Mouse (Mus musculus): ENCODE results near the gene Ppox. TPM values are rescaled to one million over a fixed set of nuclear protein-coding genes. Genes with fewer than 3 reads are reported as not detected.
"Not testable (repeated sequence)": the region's sequence is repeated elsewhere in the genome, so short reads cannot be mapped to it uniquely, and the experiment has no call there.

The Ppox gene
- total RNA-seq, 2 experiments from 2014 or later, result 13.1 to 13.6 TPM

DNA sequence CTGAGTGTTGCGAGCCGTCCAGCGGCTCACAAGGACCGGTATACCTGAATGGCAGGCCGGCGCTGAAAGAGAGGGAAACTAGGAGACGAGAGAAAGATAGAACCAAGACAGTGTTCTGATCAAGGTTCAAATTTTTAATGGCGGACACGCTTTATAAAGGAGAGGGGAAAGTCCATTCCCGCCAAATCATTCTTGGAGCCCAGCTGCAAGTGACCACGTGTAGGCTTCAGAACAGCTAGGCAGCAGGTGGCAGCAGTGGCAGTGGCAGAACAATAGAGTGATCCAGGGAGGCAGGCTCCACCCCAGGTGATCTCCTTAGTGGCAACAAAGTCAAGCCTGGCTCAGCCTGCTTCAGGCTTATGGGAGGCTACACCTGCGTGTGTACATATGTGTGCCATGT, 39.0 kb downstream of the Ppox start:
- DNase-seq, result not testable (repeated sequence)

DNA sequence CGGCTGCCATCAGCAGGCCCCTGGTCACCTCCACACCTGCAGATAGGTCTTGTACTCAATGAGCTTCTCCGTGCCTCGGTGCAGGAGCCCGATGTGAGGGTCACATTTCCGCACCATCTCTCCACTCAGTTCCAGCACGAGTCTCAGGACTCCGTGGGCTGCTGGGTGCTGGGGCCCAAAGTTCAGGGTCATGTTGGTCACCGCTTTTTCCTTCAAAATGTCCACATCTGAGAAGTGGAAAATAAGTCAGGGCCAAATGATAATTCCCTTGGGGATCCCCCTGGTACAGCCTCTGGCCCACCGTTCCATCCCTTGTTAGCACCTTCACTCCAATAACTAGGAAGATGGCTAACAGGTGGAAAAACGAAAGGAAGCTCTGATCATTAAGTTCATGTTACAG, 40.1 kb downstream of the Ppox start:
- DNase-seq, result no peak

DNA sequence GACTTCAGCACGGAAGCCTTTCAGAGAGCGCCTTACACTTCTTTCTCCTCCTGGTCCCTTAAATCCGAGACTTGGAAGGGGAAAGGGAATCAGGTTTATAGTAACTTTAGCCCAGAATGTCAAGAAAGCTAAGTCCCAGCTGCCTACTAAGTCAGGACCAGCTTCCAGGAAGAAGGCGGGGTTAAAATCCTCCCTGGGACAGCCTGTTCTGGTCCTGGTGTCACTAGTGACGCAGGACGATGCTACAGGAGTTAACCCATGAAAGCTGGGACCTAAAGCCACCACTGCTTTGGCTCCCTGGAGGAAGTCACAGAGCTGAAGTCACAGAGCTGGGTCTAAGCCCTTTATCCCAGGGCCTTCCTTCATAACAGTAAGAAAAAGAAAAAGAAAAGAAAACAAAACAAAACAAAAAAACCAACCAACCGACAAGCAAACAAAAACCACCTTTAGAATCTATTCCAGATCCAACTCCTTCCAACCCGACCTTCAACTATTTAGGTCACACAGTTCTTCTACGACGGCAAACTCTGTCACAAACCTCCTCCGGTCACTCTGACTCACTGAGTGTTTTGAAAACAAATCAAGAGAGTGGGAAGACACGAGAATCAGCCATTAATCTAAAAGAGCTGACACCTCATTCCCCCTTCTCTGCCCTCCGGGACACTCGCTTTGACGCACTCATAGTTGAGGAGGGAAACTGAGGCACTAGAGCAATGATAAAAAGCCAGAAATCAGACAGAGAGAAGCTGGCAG, 40.8 kb downstream of the Ppox start:
- peak; percentile 77 to 85 for DNase-seq

DNA sequence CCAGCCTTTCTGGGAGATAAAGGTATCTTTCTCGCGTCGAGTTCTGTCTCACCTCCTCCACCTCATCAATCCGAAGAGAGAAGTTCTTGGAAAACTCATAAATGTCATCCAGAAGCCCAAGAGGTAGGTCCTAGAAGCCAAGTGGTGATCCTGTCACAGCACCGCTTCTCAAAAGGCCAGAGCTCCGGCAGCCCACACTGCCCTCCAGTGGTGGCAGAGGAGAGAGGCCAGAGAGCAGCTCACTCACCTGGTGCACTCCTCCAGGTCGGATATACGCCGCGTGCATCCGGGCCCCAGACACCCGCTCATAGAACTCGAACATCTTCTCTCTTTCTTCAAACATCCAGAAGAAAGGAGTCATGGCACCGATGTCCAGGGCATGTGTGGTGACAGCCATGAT, 42.5 kb downstream of the Ppox start:
- peak; percentile 53 to 73 for DNase-seq

DNA sequence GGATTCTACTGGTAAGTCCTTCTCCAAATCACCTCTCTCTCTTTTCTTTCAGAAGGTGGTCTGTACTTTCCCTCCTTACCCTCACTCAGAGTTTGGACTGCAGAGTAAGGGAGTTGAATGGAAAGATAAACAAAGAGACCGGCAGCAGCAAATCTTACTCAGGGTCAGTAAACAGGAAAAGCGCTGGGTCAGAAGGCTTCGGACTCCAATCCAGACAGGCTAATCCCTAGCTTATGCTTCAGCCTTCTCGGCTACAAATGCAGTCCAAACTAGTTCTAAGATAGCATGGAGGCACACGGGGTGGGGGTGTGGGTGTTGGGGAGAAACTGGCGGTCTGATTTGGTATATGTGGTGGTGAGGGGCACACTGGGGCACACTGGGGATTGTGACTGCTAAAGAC, 43.5 kb downstream of the Ppox start:
- DNase-seq, result no peak

DNA sequence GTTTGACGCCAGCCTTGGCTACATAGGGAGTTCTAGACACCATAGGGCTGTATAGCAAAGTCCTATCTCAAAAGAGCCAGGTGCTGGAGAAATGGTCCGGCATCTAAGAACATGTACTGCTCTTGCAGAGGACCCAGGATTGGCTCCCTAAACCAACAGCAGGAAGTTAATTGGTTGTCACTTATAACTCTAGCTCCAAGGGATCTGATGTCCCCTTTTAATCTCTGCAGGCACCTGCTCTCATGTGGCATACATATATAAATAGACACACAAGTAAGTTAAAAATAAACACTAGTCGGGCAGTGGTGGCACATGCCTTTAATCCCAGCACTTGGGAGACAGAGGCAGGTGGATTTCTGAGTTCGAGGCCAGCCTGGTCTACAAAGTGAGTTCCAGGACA, 45.2 kb downstream of the Ppox start:
- peak in 1 of 2 experiments; percentile 47 for DNase-seq

DNA sequence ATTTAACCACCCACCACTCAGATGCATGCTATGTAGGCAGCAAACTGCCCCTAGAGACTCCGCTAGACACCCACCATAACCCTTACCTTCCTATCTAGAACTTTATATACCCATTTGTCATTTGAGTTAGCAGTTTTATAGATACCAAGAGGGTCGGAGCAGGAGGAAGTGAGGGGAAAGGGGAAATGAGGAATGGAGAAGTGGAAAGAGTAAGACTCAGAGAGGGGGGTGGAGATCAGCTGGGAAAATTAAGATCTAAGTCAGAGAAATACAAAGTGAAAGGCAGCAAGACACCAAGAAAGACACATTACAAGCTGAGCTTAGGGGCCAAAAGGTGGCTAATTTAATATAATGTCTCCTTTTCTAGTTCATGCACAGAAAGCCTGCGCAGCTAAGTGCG, 46.4 kb downstream of the Ppox start:
- no peak for DNase-seq

DNA sequence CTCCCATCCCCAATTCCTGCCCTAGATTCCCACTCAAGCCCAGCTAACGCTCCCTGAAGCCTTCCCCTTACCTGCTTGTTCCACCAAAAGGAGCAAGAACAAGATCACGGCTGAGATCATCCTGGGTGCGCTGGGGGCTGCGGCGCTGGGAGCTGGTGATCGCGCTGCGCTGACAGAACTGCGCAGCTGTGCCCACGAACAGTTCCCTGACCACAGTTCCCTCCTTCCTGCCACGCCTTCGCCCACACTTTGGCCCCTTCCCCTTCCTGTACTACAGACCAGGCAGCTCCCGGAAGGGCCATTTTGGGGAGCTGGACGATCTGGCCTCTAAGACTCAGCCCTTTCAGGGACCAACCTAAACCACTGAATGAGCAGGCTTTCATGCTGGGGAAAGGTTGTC, 46.9 kb downstream of the Ppox start, which contains the start of gene Fcer1g:
Fcer1g (minus strand) TSS at position 240 of the 400 bp plus-strand sequence.
- DNase-seq, result peak in 1 of 2 experiments; percentile 74

DNA sequence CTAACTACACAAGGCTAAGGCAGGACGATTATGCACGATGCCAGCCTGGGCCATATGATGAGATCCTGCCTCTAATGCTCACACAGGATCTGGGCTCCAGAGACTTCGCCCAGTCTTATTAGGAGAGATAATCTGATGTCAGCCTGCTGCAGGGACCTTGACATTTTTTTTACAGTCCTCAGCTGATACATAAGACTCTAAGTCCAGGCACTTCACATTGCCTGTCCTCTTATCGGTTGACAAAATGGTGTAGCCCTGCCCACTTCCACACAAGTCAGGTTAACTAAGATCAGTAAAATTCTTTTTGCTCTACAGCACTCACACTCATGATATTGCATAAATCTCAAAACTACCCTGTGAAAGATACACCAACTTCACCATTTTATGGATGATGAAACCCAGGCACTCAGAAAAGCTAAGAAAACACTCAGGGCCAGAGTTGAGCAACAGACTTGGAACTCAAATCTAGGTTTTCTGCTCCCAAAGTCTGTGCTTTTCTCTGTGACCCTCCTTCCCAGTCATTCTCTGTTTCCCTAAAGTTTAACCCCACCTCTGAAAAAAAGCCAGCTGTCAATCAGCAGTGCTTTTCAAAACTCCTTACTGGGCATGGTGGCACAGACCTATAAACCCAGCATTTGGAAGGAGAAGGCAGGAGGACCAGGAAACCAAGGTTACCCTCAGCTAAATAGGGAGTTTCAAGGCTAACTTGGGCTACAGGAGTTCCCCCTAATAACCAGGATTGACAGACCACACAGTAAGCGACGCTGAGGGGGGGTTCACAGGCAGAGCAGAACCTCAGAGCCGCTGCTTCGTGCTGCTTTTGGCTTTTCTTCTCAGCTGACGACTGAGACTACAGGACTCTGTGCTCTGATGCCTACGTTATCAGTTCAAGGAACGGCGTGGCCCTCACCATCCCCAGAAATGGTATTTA, 47.9 kb downstream of the Ppox start:
- peak in 1 of 2 experiments; percentile 38 for DNase-seq

DNA sequence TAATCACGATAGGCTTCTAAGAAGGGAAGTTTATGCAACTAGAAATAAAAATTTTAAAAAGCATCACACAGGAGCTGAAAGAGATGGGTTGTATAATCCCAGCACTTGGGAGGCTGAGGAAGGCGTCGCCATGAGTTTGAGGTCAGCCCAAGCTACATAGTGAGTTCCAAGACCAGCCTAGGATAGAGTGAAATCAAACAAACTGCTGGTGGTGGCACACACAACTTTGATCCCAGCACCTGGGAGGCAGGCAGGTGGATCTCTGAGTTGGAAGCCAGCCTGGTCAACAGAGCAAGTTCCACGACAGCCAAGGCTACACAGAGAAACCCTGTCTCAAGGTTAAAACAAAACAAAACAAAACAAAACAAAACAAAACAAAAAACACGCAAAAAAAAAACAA, 48.6 kb downstream of the Ppox start:
- DNase-seq, result no peak

DNA sequence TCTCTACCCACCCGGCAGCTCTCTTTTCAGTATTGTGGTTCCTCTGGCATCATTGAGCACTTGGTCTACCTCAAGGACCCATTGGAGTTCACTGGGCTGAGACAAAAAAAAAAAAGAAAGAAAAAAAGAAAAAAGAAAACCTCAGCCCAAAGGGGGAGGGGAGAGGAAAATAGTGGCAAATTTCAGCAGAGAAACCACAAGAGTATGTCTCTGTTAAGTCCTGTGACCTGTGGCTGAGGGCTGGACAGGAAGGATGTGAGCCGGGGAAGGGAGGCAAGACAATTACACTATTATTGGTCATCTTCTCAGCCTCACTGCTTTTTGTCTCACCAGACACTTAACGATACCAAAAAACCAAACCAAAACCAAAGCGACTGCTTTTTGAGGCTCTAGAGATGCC, 49.1 kb downstream of the Ppox start:
- DNase-seq, result no peak

DNA sequence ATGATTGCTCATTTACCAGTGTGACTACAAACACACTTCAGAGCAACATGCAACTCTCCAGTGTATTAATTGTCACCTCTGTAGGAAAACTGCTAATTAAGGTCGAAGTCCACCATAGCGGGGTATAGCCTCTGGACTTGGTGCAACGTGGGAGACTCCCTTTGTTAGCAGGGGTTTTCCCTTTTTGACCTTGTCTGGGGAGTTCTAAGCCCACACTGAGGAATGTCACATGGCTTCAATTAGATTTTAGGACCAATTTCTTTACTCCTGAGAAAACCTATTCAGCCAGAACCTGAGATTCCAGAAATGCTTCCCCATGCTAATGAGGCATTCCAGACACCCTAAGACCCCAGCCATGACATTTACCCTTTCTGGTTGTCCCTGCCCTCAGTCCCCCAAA, 50.8 kb downstream of the Ppox start:
- DNase-seq, result no peak

DNA sequence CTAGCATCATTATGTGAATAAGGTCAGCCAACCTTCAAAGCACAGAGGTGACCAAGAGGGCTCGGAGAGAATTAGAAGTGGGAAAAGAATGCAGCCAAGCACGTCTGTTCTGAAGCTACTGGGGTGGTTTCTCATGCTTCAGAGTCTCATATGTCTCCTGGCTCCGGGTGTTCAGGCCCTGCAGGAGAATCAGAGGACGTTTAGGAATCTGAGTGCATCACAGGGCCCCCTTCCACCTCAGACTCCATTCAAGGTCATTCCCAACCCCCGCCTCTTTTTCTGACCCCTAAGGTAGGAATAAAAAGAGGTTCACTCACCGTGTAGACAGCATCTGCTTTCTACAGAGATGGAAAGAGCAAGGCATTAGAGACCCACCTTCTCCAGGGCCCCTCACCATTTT, 51.2 kb downstream of the Ppox start:
- no peak for DNase-seq

DNA sequence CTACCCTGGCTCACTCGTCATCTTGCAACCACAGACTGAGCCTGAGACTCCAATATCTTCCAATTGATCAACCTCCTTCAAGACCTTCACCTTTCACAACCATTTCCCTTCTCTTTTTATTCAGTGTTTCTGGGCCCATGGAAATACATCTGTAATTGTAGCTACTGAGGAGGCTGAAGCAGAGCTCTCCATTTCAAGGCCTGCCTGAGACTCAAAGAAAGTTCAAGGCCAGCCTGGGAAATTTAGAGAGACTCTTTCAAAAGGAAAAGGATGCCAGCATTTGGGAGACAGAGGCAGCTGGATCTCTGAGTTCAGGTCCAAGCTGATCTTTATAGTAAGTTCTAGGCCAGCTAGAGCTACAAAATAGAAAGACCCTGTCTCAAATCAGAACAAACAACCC, 53.1 kb downstream of the Ppox start:
- DNase-seq, result no peak

DNA sequence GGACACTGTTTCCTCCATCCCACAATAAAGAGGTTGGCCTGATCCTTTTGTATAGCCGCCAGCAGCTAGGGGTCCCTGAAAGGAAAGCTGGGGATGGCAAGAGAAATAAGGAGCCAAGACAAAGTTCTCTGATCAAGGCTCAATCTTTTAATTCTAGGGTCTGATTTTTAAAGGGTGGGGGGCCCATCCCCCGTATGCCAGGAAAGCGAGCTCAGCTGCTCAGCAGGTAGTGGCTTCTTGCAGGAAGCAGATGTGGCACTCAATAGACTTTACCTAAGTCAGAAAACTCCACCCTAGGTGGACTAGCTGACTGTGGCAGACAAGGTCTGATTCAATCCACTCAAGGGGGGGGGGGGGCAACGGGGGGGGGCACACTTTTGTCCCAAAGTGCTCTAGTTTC, 54.2 kb downstream of the Ppox start:
- DNase-seq, result no peak

Other genes starting within 250 kb of the Ppox start
- gene Fcgr3, start 216.3 kb downstream of the Ppox start, total RNA-seq (2021), result 10 to 100 TPM; 12.7 to 12.9 TPM
- 1 to 10 TPM in 1 of 2 experiments, under 1 TPM in 1; 0.60 to 1.4 TPM for gene Cfap126, start 167.3 kb downstream of the Ppox start, total RNA-seq (2021)
- gene Sdhc, start 130.6 kb downstream of the Ppox start, total RNA-seq (2021), result 1,000 to 10,000 TPM; 1,188 to 1,220 TPM
- gene Mpz, start 130.5 kb downstream of the Ppox start, total RNA-seq (2021), result under 1 TPM; 0.55 to 0.75 TPM
- gene Pcp4l1, start 84.9 kb downstream of the Ppox start, total RNA-seq (2021), result 100 to 1,000 TPM; 196 to 272 TPM
- not detected for gene Nr1i3, start 67.2 kb downstream of the Ppox start, total RNA-seq (2021)
- gene Tomm40l, start 58.7 kb downstream of the Ppox start, total RNA-seq (2021), result 10 to 100 TPM; 89.6 to 92.9 TPM
- 1 to 10 TPM; 2.0 to 2.7 TPM for gene Apoa2, start 56.1 kb downstream of the Ppox start, total RNA-seq (2021)
- 10 to 100 TPM; 10.2 to 13.4 TPM for gene Fcer1g, start 46.8 kb downstream of the Ppox start, total RNA-seq (2021)
- gene Adamts4, start 30.8 kb downstream of the Ppox start, total RNA-seq (2021), result 1 to 10 TPM in 1 of 2 experiments, under 1 TPM in 1; 0.57 to 1.2 TPM
- 1,000 to 10,000 TPM; 1,592 to 1,593 TPM for gene Ndufs2, start 29.8 kb downstream of the Ppox start, total RNA-seq (2021)
- gene B4galt3, start 10.9 kb downstream of the Ppox start, total RNA-seq (2021), result 10 to 100 TPM; 18.7 to 19.6 TPM
- gene Usp21, start 6.8 kb upstream of the Ppox start, total RNA-seq (2021), result 10 to 100 TPM; 17.7 to 20.9 TPM
- gene Ufc1, start 13.8 kb upstream of the Ppox start, total RNA-seq (2021), result 10 to 100 TPM; 90.4 to 91.6 TPM
- 10 to 100 TPM; 21.8 to 23.5 TPM for gene Dedd, start 48.0 kb upstream of the Ppox start, total RNA-seq (2021)
- 10 to 100 TPM; 26.4 to 28.8 TPM for gene Nit1, start 64.5 kb upstream of the Ppox start, total RNA-seq (2021)
- 10 to 100 TPM; 84.8 to 94.3 TPM for gene Pfdn2, start 64.5 kb upstream of the Ppox start, total RNA-seq (2021)
- not detected for gene Klhdc9, start 79.6 kb upstream of the Ppox start, total RNA-seq (2021)
- under 1 TPM; 0.15 to 0.18 TPM for gene Nectin4, start 88.9 kb upstream of the Ppox start, total RNA-seq (2021)
- gene Arhgap30, start 107.8 kb upstream of the Ppox start, total RNA-seq (2021), result 1 to 10 TPM; 2.7 to 5.0 TPM
- gene Usf1, start 130.1 kb upstream of the Ppox start, total RNA-seq (2021), result 10 to 100 TPM; 40.1 to 42.5 TPM
- gene Tstd1, start 137.7 kb upstream of the Ppox start, total RNA-seq (2021), result 1 to 10 TPM in 1 of 2 experiments, not detected in 1; 1.6 TPM
- 10 to 100 TPM; 33.3 to 34.1 TPM for gene F11r, start 156.3 kb upstream of the Ppox start, total RNA-seq (2021)
- 1 to 10 TPM; 1.6 to 2.6 TPM for gene Alyref2, start 222.3 kb upstream of the Ppox start, total RNA-seq (2021)

All from heart, adult 18-20 months (tissue).